Mouse (Mus musculus) stomach, embryonic 16.5 days (tissue): ENCODE data around the gene T2. TPM values are rescaled to one million over a fixed set of nuclear protein-coding genes. Genes with fewer than 3 reads are reported as not detected.
A peak's percentile ranks its signal among the peaks of the same experiment; 100 is the strongest.

ENCODE experiments used
- ATAC-seq: fragments of 200-750 bp; cut with Nextera tagmentation; 2 replicates; pipeline ENCODE4 v1.8.0; 2017; ENCODE audit warnings: moderate number of reproducible peaks, moderate TSS enrichment; ENCODE audit not compliant: insufficient read depth, low FRiP score
- H3K27ac ChIP-seq: fragments of 300-500 bp; sonication (generic); 2 replicates; pipeline ENCODE4 v1.5.1; 2014; ENCODE audit warnings: low read length
- H3K27me3 ChIP-seq: fragments of 300-500 bp; sonication (generic); 2 replicates; pipeline ENCODE4 v1.6.1; 2014; ENCODE audit warnings: low read length, control low read depth, mixed read lengths; ENCODE audit not compliant: control insufficient read depth, insufficient read depth
- H3K36me3 ChIP-seq: fragments of 300-500 bp; sonication (generic); 2 replicates; pipeline ENCODE4 v1.6.1; 2014; ENCODE audit warnings: low read length; ENCODE audit not compliant: control insufficient read depth, insufficient read depth
- H3K4me1 ChIP-seq: fragments of 300-500 bp; sonication (generic); 2 replicates; pipeline ENCODE4 v1.6.1; 2014; ENCODE audit warnings: low read length, control low read depth, mixed read lengths; ENCODE audit not compliant: control insufficient read depth, insufficient read depth
- H3K4me2 ChIP-seq: fragments of 300-500 bp; sonication (generic); 2 replicates; pipeline ENCODE4 v1.6.1; 2014; ENCODE audit warnings: low read depth, low read length, mixed read lengths
- H3K4me3 ChIP-seq: fragments of 300-500 bp; sonication (generic); replicated peaks from 2 replicates; pipeline ENCODE4 v1.5.1; 2014; ENCODE audit warnings: mild to moderate bottlenecking, low read length
- H3K9ac ChIP-seq: fragments of 300-500 bp; sonication (generic); 2 replicates; pipeline ENCODE4 v1.6.1; 2014; ENCODE audit warnings: low read length
- H3K9me3 ChIP-seq: fragments of 300-500 bp; sonication (generic); replicated peaks from 2 replicates; pipeline ENCODE4 v1.6.1; 2016; ENCODE audit warnings: low read length, control low read depth; ENCODE audit not compliant: control insufficient read depth
- WGBS: fragments of 180-500 bp; shearing (Covaris S2); extraction: QIAGEN DNeasy Blood & Tissue Kit; methylation state at CpG from one replicate; pipeline ENCODE4 v1.1.7; 2014; 5-methylcytosine and 5-hydroxymethylcytosine counted together
- polyA plus RNA-seq: library from polyadenylated mRNA; unstranded; fragments of >200 nt; fragmentation: Nextera tagmentation; extraction: Ambion mirVana; gene quantifications from 2 replicates; pipeline ENCODE4 v1.2.1, GENCODE M21; 2015

The T2 gene
- polyA plus RNA-seq, 1 experiment from 2014 or later: 0.13 TPM

DNA sequence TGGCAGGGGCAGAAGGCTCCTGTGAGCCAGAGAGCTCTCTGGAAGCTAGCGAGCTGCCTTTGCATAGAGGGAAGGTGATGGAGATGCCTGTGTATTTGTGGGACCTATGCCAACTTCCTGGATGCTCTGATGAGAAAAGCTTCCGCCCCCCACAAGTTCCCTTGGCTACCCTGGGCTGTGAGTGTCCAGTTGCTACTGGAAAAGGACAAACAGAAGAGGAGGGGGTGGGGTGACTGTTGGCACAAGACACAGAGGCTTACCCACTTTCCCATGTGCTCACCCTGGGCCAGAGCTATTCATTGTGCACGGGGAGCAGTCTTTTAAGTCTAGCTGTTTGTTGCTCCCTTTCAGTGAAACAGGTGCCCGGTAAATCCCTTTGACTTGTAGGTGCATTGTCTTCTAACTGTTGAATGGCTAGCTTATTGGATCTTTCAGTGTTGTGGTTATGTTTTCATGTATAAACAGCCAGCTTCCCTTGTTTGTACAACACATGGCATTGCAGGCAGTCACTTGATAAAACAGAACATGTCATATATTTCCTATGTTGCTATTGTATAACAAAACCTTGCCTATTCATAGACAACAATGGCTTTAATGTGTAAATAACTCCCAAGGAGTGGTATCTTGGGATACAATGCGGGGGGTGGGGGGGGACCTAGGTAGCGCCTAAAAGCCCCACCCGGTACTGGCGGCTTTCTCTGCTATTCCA lies 16.0 kb upstream of the T2 start:
- 24% methylated on average over 8 of the region's 8 CpGs for WGBS
- Histone ChIP-seq H3K9me3 (no peaks in the 10 kb centered on the region), H3K4me1 (peaks cover 7% of the 10 kb centered on the region), H3K27me3 (peaks cover 36% of the 10 kb centered on the region), H3K36me3 (no peaks in the 10 kb centered on the region), H3K9ac (no peak overlapping the region), H3K4me3 (peak overlapping the region; percentile 48; the same call in 1 of the 2 replicates), H3K4me2 (peak overlapping the region; percentile 95), H3K27ac (no peak overlapping the region)
- ATAC-seq: no peak

DNA sequence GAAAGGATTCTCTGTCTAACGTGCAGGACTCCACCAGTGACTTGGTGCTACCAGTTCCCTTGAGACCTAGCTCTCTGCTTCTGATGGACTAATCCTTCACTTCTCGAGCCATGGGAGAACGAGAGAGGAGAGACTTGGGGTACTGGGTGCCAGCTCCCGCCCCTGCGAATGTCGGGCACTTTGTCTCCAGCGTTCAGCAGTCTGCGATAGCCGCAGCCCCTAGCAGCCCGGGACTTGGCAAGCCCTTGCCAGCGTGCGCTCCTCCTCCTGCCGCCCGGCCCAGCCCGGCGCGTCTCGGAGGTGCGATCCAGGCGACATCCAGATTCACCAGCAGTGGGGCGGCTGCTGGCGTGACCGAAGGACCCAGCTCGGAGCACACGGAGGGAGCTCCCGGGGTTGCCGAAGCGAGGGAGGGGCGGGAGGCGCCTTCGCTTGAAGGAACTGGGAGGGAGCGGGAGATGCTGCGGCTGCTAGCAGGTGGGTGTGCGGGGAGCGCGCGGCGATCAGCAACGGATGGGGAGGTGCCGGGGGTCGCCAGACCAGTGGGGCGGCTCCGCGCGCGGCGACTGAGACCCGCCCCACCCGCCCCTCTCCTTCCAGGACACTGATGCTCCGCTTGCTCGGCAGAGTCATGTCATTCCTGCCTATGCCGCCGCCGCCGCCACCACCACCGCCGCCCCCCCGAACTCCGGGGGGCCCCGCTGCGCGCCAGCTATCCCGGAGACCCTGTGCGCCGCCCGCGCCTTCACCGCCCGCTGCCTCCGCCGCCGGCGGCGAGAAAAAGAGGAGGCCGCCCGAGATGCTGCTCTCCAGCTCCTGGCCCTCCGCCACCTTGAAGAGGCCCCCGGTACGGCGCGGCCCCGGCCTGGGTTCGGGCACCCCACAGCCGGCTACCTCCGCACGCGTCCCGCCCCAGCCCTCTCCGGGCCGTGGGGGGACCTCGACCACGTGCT lies 15.1 kb upstream of the T2 start:
- no peaks in the 10 kb centered on the region for H3K9me3 ChIP-seq
- H3K27me3 ChIP-seq: peaks cover 36% of the 10 kb centered on the region
- H3K36me3 ChIP-seq: no peaks in the 10 kb centered on the region
- H3K27ac ChIP-seq: no peak overlapping the region
- WGBS: under 1% methylated on average over 78 of the region's 92 CpGs
- H3K4me1 ChIP-seq: peaks cover 7% of the 10 kb centered on the region
- ATAC-seq: peak; percentile 45
- H3K4me3 ChIP-seq: peak overlapping the region; percentile 48
- H3K9ac ChIP-seq: peak overlapping the region; percentile 66
- H3K4me2 ChIP-seq: peak overlapping the region; percentile 95

DNA sequence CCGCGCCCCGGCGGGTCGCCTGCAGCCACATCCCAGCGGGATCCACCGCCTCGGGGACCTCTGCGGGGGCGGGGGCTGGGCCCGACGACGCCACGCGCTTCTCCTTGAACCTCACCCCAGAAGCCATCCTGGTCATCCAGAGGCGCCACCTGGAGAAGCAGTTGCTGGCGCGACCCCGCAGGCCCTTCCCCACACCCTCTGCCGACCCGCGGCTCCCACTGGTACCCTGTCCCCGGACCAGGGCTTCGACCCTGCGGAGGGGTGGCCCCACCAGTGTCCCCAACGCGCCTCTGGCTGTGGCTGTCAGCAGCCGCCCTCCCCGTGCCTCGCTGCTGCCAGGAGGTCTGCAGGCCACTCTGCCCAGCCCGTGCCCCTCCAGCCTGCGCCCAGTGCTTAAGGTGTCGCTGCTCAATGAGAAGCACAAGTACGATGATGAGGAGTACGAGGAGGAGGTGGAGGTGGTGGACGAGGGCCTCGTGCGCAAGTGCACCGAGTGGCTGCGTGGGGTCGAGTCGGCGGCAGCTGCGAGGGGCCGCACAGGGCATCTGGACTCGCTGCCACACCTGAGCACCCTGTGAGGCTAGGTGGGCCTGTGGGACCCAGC lies 14.3 kb upstream of the T2 start:
- H3K27me3 ChIP-seq: peaks cover 36% of the 10 kb centered on the region
- no peaks in the 10 kb centered on the region for H3K36me3 ChIP-seq
- peak; percentile 48; the same call in 1 of the 2 replicates for ATAC-seq
- peak overlapping the region; percentile 95 for H3K4me2 ChIP-seq
- no peak overlapping the region for H3K27ac ChIP-seq
- H3K9me3 ChIP-seq: no peaks in the 10 kb centered on the region
- H3K9ac ChIP-seq: peak overlapping the region; percentile 66
- WGBS: 13% methylated on average over 45 of the region's 46 CpGs
- H3K4me3 ChIP-seq: peak overlapping the region; percentile 48
- H3K4me1 ChIP-seq: peaks cover 7% of the 10 kb centered on the region

DNA sequence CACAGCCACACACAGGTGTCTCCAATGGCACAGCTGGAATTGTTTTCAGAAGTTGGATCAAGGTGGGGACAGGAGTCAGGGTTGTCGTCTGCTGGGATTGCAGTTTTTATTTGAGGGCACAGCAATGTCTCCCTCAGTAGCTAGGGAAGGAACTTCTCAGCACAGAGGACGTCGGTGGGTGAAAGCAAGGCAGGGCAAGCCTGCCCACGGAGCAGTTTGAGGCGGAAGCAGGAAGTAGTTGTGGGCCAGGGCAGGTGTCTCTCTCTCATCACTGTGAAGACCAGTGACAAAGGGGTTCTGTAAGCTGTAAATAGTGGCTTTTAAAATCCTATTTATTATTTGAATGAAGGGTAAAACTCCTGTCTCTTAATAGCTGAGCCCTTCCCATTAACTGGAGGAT lies 13.1 kb upstream of the T2 start:
- Histone ChIP-seq H3K9ac (no peak overlapping the region), H3K27ac (no peak overlapping the region), H3K9me3 (no peaks in the 10 kb centered on the region), H3K36me3 (no peaks in the 10 kb centered on the region), H3K4me1 (peaks cover 7% of the 10 kb centered on the region), H3K4me3 (no peak overlapping the region), H3K4me2 (no peak overlapping the region), H3K27me3 (peaks cover 36% of the 10 kb centered on the region)
- no peak for ATAC-seq
- WGBS: 31% methylated on average over 5 of the region's 5 CpGs

GRCm38 (mm10) chr17:8343416-8343815 lies 12.4 kb upstream of the T2 start:
- H3K27ac ChIP-seq: no peak overlapping the region
- ATAC-seq: no peak
- H3K9ac ChIP-seq: no peak overlapping the region
- peaks cover 7% of the 10 kb centered on the region for H3K4me1 ChIP-seq
- no peaks in the 10 kb centered on the region for H3K36me3 ChIP-seq
- H3K27me3 ChIP-seq: peaks cover 36% of the 10 kb centered on the region
- no peak overlapping the region for H3K4me2 ChIP-seq
- H3K9me3 ChIP-seq: no peaks in the 10 kb centered on the region
- 75% methylated on average over 6 of the region's 6 CpGs for WGBS
- H3K4me3 ChIP-seq: no peak overlapping the region

GRCm38 (mm10) chr17:8347765-8348285 lies 8.0 kb upstream of the T2 start:
- no peaks in the 10 kb centered on the region for H3K4me1 ChIP-seq
- no peaks in the 10 kb centered on the region for H3K36me3 ChIP-seq
- no peak overlapping the region for H3K4me3 ChIP-seq
- no peaks in the 10 kb centered on the region for H3K9me3 ChIP-seq
- H3K27ac ChIP-seq: no peak overlapping the region
- WGBS: 75% methylated on average over 5 of the region's 5 CpGs
- no peak overlapping the region for H3K9ac ChIP-seq
- no peak for ATAC-seq
- H3K4me2 ChIP-seq: no peak overlapping the region
- H3K27me3 ChIP-seq: no peaks in the 10 kb centered on the region

GRCm38 (mm10) chr17:8348941-8349340 lies 6.9 kb upstream of the T2 start:
- no peaks in the 10 kb centered on the region for H3K27me3 ChIP-seq
- no peak overlapping the region for H3K9ac ChIP-seq
- H3K36me3 ChIP-seq: no peaks in the 10 kb centered on the region
- H3K4me2 ChIP-seq: no peak overlapping the region
- no peak overlapping the region for H3K27ac ChIP-seq
- H3K4me3 ChIP-seq: no peak overlapping the region
- 82% methylated on average over 4 of the region's 4 CpGs for WGBS
- H3K4me1 ChIP-seq: no peaks in the 10 kb centered on the region
- H3K9me3 ChIP-seq: no peaks in the 10 kb centered on the region
- no peak for ATAC-seq

DNA sequence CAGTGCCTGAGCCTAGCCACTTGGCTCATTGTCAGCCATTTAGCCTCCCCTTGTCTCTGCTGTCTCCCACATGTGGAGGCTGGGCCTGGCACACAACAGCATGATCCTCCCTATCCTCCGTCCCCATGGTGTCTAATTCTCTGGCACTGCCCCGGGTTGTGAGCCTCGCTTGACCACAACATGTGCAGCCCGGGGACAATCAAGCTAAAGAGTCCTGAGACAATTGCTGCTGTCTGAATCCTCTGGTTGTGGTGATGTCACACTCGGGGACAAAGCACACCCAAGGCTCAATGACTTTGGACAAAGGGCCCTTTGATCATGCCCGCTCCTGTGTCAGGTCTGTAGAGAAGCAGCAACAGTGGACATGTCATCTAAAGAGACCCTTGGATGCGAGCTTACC lies 4.7 kb upstream of the T2 start:
- Histone ChIP-seq H3K4me3 (no peak overlapping the region), H3K27ac (no peak overlapping the region), H3K4me2 (no peak overlapping the region), H3K9ac (no peak overlapping the region), H3K9me3 (0 out of 2 replicates have a peak, but pooled peaks cover 4% of the 10 kb centered on the region), H3K27me3 (no peaks in the 10 kb centered on the region), H3K36me3 (no peaks in the 10 kb centered on the region), H3K4me1 (no peaks in the 10 kb centered on the region)
- no peak for ATAC-seq
- 82% methylated on average over 7 of the region's 7 CpGs for WGBS
